Mouse (Mus musculus) inflammation-experienced regulatory T-cells (primary cell): ENCODE data around the gene Eif2b4. TPM values are rescaled to one million over a fixed set of nuclear protein-coding genes. Genes with fewer than 3 reads are reported as not detected.

ENCODE experiments used
- polyA plus RNA-seq, 2 experiments: library from polyadenylated mRNA; unstranded; fragments of 100-300 nt; shearing (Covaris generic); gene quantifications; one replicate each; pipeline ENCODE4 v1.2.1; 2017

Eif2b4 gene
- polyA plus RNA-seq = 10 to 100 TPM; 71.7 to 76.4 TPM

GRCm38 (mm10) chr5:31192939-31193630 lies at the start of gene Eif2b4, which contains the start of gene Snx17:
TSS of gene Eif2b4 (minus strand) at chr5:31193430.
TSS of gene Snx17 (plus strand) at chr5:31193227.

GRCm38 (mm10) chr5:31240637-31241521 lies 47.6 kb upstream of the Eif2b4 start, which contains the start of the genes Nrbp1 and Gm9970:
TSS of gene Nrbp1 (plus strand) at chr5:31240864.
TSS of gene Gm9970 (minus strand) at chr5:31241232.

GRCm38 (mm10) chr5:31220448-31221303 lies 27.4 kb upstream of the Eif2b4 start, which contains the start of gene Ppm1g:
TSS of gene Ppm1g (minus strand) at chr5:31220687.

GRCm38 (mm10) chr5:31201742-31202590 lies 8.7 kb upstream of the Eif2b4 start, which contains the start of gene Zfp513:
TSS of gene Zfp513 (minus strand) at chr5:31202303.

GRCm38 (mm10) chr5:31179766-31180630 lies 13.2 kb downstream of the Eif2b4 start, which contains the start of the genes Gm29609 and Gtf3c2:
TSS of gene Gm29609 (minus strand) at chr5:31179911.
TSS of gene Gtf3c2 (minus strand) at chr5:31180144.

GRCm38 (mm10) chr5:31154152-31154553 lies 39.1 kb downstream of the Eif2b4 start, which contains the start of gene Mpv17:
TSS of gene Mpv17 (minus strand) at chr5:31154251.

GRCm38 (mm10) chr5:31138241-31138967 lies 54.8 kb downstream of the Eif2b4 start, which contains the start of gene Ucn:
TSS of gene Ucn (minus strand) at chr5:31138829.

Other genes starting within 250 kb of the Eif2b4 start
- gene Cgref1, start 247.8 kb downstream of the Eif2b4 start, polyA plus RNA-seq = under 1 TPM in 1 of 2 experiments, not detected in 1; 0.22 TPM
- gene Preb, start 233.1 kb downstream of the Eif2b4 start, polyA plus RNA-seq = 100 to 1,000 TPM; 191 to 210 TPM
- gene Tcf23, start 224.8 kb downstream of the Eif2b4 start, polyA plus RNA-seq = not detected
- gene Atraid, start 145.1 kb downstream of the Eif2b4 start, polyA plus RNA-seq = 100 to 1,000 TPM in 1 of 2 experiments, 10 to 100 TPM in 1; 82.7 to 103 TPM
- 10 to 100 TPM in 1 of 2 experiments, 1 to 10 TPM in 1; 7.0 to 10.5 TPM for gene Slc5a6, start 144.5 kb downstream of the Eif2b4 start, polyA plus RNA-seq
- 10 to 100 TPM; 21.6 to 30.3 TPM for gene Cad, start 138.7 kb downstream of the Eif2b4 start, polyA plus RNA-seq
- gene Dnajc5g, start 87.1 kb downstream of the Eif2b4 start, polyA plus RNA-seq = not detected
- gene Slc30a3, start 85.2 kb downstream of the Eif2b4 start, polyA plus RNA-seq = 1 to 10 TPM in 1 of 2 experiments, under 1 TPM in 1; 0.29 to 2.5 TPM
- gene Trim54, start 76.7 kb downstream of the Eif2b4 start, polyA plus RNA-seq = not detected
- not detected for gene Ucn, start 54.6 kb downstream of the Eif2b4 start, polyA plus RNA-seq
- 10 to 100 TPM; 38.8 to 51.5 TPM for gene Mpv17, start 39.2 kb downstream of the Eif2b4 start, polyA plus RNA-seq
- 1 to 10 TPM; 1.7 to 2.4 TPM for gene Gm29609, start 13.5 kb downstream of the Eif2b4 start, polyA plus RNA-seq
- 10 to 100 TPM; 73.6 to 89.2 TPM for gene Gtf3c2, start 13.3 kb downstream of the Eif2b4 start, polyA plus RNA-seq
- 100 to 1,000 TPM; 120 to 152 TPM for gene Snx17, start 203 bp downstream of the Eif2b4 start, polyA plus RNA-seq
- 10 to 100 TPM; 25.1 to 30.7 TPM for gene Zfp513, start 8.9 kb upstream of the Eif2b4 start, polyA plus RNA-seq
- 100 to 1,000 TPM; 130 to 173 TPM for gene Ppm1g, start 27.3 kb upstream of the Eif2b4 start, polyA plus RNA-seq
- gene Nrbp1, start 47.4 kb upstream of the Eif2b4 start, polyA plus RNA-seq = 100 to 1,000 TPM; 183 to 222 TPM
- gene Gm9970, start 47.8 kb upstream of the Eif2b4 start, polyA plus RNA-seq = 1 to 10 TPM in 1 of 2 experiments, under 1 TPM in 1; 0.40 to 1.1 TPM
- gene Krtcap3, start 58.3 kb upstream of the Eif2b4 start, polyA plus RNA-seq = 10 to 100 TPM; 42.9 to 53.5 TPM
- 10 to 100 TPM in 1 of 2 experiments, 1 to 10 TPM in 1; 6.7 to 10.3 TPM for gene Ift172, start 97.7 kb upstream of the Eif2b4 start, polyA plus RNA-seq
- gene Fndc4, start 102.7 kb upstream of the Eif2b4 start, polyA plus RNA-seq = under 1 TPM; 0.16 to 0.71 TPM
- under 1 TPM; 0.07 to 0.99 TPM for gene Gckr, start 104.0 kb upstream of the Eif2b4 start, polyA plus RNA-seq